Mouse (Mus musculus) kidney, embryonic 16.5 days (tissue): ENCODE measurements around the gene Cotl1. TPM values are rescaled to one million over a fixed set of nuclear protein-coding genes. Genes with fewer than 3 reads are reported as not detected.

Experiments
- ATAC-seq: fragments of 200-750 bp; cut with Nextera tagmentation; 2 replicates; pipeline ENCODE4 v1.8.0; 2017; ENCODE audit warnings: moderate TSS enrichment; ENCODE audit not compliant: low FRiP score, low TSS enrichment
- H3K27ac ChIP-seq: fragments of 300-500 bp; sonication (generic); 2 replicates; pipeline ENCODE4 v1.5.1; 2014; ENCODE audit warnings: low read length
- H3K27me3 ChIP-seq: fragments of 300-500 bp; sonication (generic); 2 replicates; pipeline ENCODE4 v1.6.1; 2014; ENCODE audit warnings: low read length, control low read depth, mixed read lengths; ENCODE audit not compliant: insufficient read depth
- H3K36me3 ChIP-seq: fragments of 300-500 bp; sonication (generic); 2 replicates; pipeline ENCODE4 v1.6.1; 2014; ENCODE audit warnings: low read length, control low read depth, mixed read lengths; ENCODE audit not compliant: insufficient read depth
- H3K4me1 ChIP-seq: fragments of 300-500 bp; sonication (generic); 2 replicates; pipeline ENCODE4 v1.6.1; 2014; ENCODE audit warnings: low read length, control low read depth, mixed read lengths; ENCODE audit not compliant: insufficient read depth
- H3K4me2 ChIP-seq: fragments of 300-500 bp; sonication (generic); replicated peaks from 2 replicates; pipeline ENCODE4 v1.6.1; 2014; ENCODE audit warnings: low read depth, low read length
- H3K4me3 ChIP-seq: fragments of 300-500 bp; sonication (generic); 2 replicates; pipeline ENCODE4 v1.5.1; 2014; ENCODE audit warnings: mild to moderate bottlenecking, low read length
- H3K9ac ChIP-seq: fragments of 300-500 bp; sonication (generic); replicated peaks from 2 replicates; pipeline ENCODE4 v1.6.1; 2014; ENCODE audit warnings: low read length
- H3K9me3 ChIP-seq: fragments of 300-500 bp; sonication (generic); 2 replicates; pipeline ENCODE4 v1.6.1; 2016; ENCODE audit warnings: low read length, control low read depth
- WGBS: fragments of 180-500 bp; shearing (Covaris S2); extraction: QIAGEN DNeasy Blood & Tissue Kit; methylation state at CpG from one replicate; pipeline ENCODE4 v1.1.7; 2014; 5-methylcytosine and 5-hydroxymethylcytosine counted together
- polyA plus RNA-seq: library from polyadenylated mRNA; unstranded; fragments of >200 nt; fragmentation: Nextera tagmentation; extraction: Ambion mirVana; gene quantifications from 2 replicates; pipeline ENCODE4 v1.2.1, GENCODE M21; 2015

The Cotl1 gene
- polyA plus RNA-seq, 1 experiment from 2014 or later: 130 TPM

- WGBS: 11% methylated on average over 8 of the region's 8 CpGs
- peak; percentile 49 for ATAC-seq
- peak overlapping the region; percentile 50 for H3K9ac ChIP-seq
- peak overlapping the region; percentile 78 for H3K4me3 ChIP-seq
- H3K9me3 ChIP-seq: no peaks in the 10 kb centered on the region
- H3K27me3 ChIP-seq: peaks cover 4% of the 10 kb centered on the region; the same call in 1 of the 2 replicates
- peaks cover 45% of the 10 kb centered on the region for H3K4me1 ChIP-seq
- H3K27ac ChIP-seq: peak overlapping the region; percentile 65
- H3K4me2 ChIP-seq: peak overlapping the region; percentile 97
- H3K36me3 ChIP-seq: 0 out of 2 replicates have a peak, but pooled peaks cover 4% of the 10 kb centered on the region
Observed at GRCm38 (mm10) chr8:119840905-119841411, 614 bp upstream of the Cotl1 start.

GRCm38 (mm10) chr8:119839419-119840021 lies 824 bp downstream of the Cotl1 start:
- H3K4me3 ChIP-seq: peak overlapping the region; percentile 78
- H3K4me1 ChIP-seq: peaks cover 46% of the 10 kb centered on the region
- H3K27me3 ChIP-seq: no peaks in the 10 kb centered on the region
- peak overlapping the region; percentile 76 for H3K27ac ChIP-seq
- H3K4me2 ChIP-seq: peak overlapping the region; percentile 97
- 11% methylated on average over 14 of the region's 14 CpGs for WGBS
- 0 out of 2 replicates have a peak, but pooled peaks cover 4% of the 10 kb centered on the region for H3K36me3 ChIP-seq
- no peaks in the 10 kb centered on the region for H3K9me3 ChIP-seq
- peak; percentile 22 for ATAC-seq
- peak overlapping the region; percentile 87 for H3K9ac ChIP-seq

- peak overlapping the region; percentile 97 for H3K4me2 ChIP-seq
- no peaks in the 10 kb centered on the region for H3K9me3 ChIP-seq
- peak overlapping the region; percentile 78 for H3K4me3 ChIP-seq
- 0 out of 2 replicates have a peak, but pooled peaks cover 4% of the 10 kb centered on the region for H3K36me3 ChIP-seq
- 62% methylated on average over 4 of the region's 4 CpGs for WGBS
- H3K9ac ChIP-seq: peak overlapping the region; percentile 87
- ATAC-seq: no peak
- no peaks in the 10 kb centered on the region for H3K27me3 ChIP-seq
- peak overlapping the region; percentile 76 for H3K27ac ChIP-seq
- H3K4me1 ChIP-seq: peaks cover 48% of the 10 kb centered on the region
Observed at GRCm38 (mm10) chr8:119838983-119839340, 1.4 kb downstream of the Cotl1 start.

- peaks cover 54% of the 10 kb centered on the region for H3K4me1 ChIP-seq
- peak overlapping the region; percentile 76 for H3K27ac ChIP-seq
- peak overlapping the region; percentile 87 for H3K9ac ChIP-seq
- 49% methylated on average over 19 of the region's 19 CpGs for WGBS
- peak overlapping the region; percentile 78 for H3K4me3 ChIP-seq
- H3K36me3 ChIP-seq: 0 out of 2 replicates have a peak, but pooled peaks cover 4% of the 10 kb centered on the region
- no peaks in the 10 kb centered on the region for H3K9me3 ChIP-seq
- ATAC-seq: no peak
- H3K27me3 ChIP-seq: no peaks in the 10 kb centered on the region
- peak overlapping the region; percentile 97 for H3K4me2 ChIP-seq
Observed at GRCm38 (mm10) chr8:119838100-119838982, 2.0 kb downstream of the Cotl1 start.

GRCm38 (mm10) chr8:119837553-119838071 lies 2.7 kb downstream of the Cotl1 start:
- Histone ChIP-seq H3K4me3 (peak overlapping the region; percentile 78), H3K4me1 (peaks cover 61% of the 10 kb centered on the region), H3K4me2 (peak overlapping the region; percentile 97), H3K36me3 (0 out of 2 replicates have a peak, but pooled peaks cover 4% of the 10 kb centered on the region), H3K27me3 (no peaks in the 10 kb centered on the region), H3K9ac (peak overlapping the region; percentile 42), H3K9me3 (no peaks in the 10 kb centered on the region), H3K27ac (peak overlapping the region; percentile 76)
- 33% methylated on average over 10 of the region's 10 CpGs for WGBS
- ATAC-seq: no peak

GRCm38 (mm10) chr8:119836831-119837230 lies 3.5 kb downstream of the Cotl1 start:
- Histone ChIP-seq H3K9me3 (no peaks in the 10 kb centered on the region), H3K4me3 (no peak overlapping the region), H3K9ac (0 out of 2 replicates have a peak overlapping the region, but pooled peaks have one; percentile 42), H3K27me3 (no peaks in the 10 kb centered on the region), H3K27ac (no peak overlapping the region), H3K4me1 (peaks cover 69% of the 10 kb centered on the region), H3K4me2 (no peak overlapping the region), H3K36me3 (0 out of 2 replicates have a peak, but pooled peaks cover 4% of the 10 kb centered on the region)
- ATAC-seq: no peak
- WGBS: 80% methylated on average over 4 of the region's 4 CpGs

GRCm38 (mm10) chr8:119835270-119835669 lies 5.1 kb downstream of the Cotl1 start:
- Histone ChIP-seq H3K9me3 (no peaks in the 10 kb centered on the region), H3K4me1 (peaks cover 77% of the 10 kb centered on the region), H3K27ac (no peak overlapping the region), H3K27me3 (no peaks in the 10 kb centered on the region), H3K9ac (no peak overlapping the region), H3K36me3 (0 out of 2 replicates have a peak, but pooled peaks cover 4% of the 10 kb centered on the region), H3K4me3 (no peak overlapping the region), H3K4me2 (no peak overlapping the region)
- ATAC-seq: no peak
- WGBS: 89% methylated on average over 5 of the region's 5 CpGs

- Histone ChIP-seq H3K9ac (no peak overlapping the region), H3K27me3 (no peaks in the 10 kb centered on the region), H3K27ac (no peak overlapping the region), H3K9me3 (no peaks in the 10 kb centered on the region), H3K4me1 (peaks cover 80% of the 10 kb centered on the region), H3K4me2 (no peak overlapping the region), H3K4me3 (no peak overlapping the region), H3K36me3 (0 out of 2 replicates have a peak, but pooled peaks cover 4% of the 10 kb centered on the region)
- 82% methylated on average over 6 of the region's 6 CpGs for WGBS
- ATAC-seq: no peak
Observed at GRCm38 (mm10) chr8:119834676-119835075, 5.7 kb downstream of the Cotl1 start.

GRCm38 (mm10) chr8:119832931-119833330 lies 7.4 kb downstream of the Cotl1 start:
- Histone ChIP-seq H3K27me3 (no peaks in the 10 kb centered on the region), H3K27ac (peak overlapping the region; percentile 87), H3K4me1 (peaks cover 81% of the 10 kb centered on the region), H3K4me2 (0 out of 2 replicates have a peak overlapping the region, but pooled peaks have one; percentile 2), H3K9me3 (no peaks in the 10 kb centered on the region), H3K36me3 (0 out of 2 replicates have a peak, but pooled peaks cover 4% of the 10 kb centered on the region), H3K4me3 (no peak overlapping the region), H3K9ac (no peak overlapping the region)
- no peak for ATAC-seq
- WGBS: 28% methylated on average over 5 of the region's 5 CpGs
